Mouse (Mus musculus): ENCODE measurements around the gene Cyfip1. TPM values are rescaled to one million over a fixed set of nuclear protein-coding genes. Genes with fewer than 3 reads are reported as not detected.

Gene Cyfip1
- polyA plus RNA-seq (2017; shearing (Covaris generic)) = 30.6 TPM

GRCm38 (mm10) chr7:55841445-55841844, at the start of gene Cyfip1:
Cyfip1 (plus strand) TSS chr7:55841745.

GRCm38 (mm10) chr7:55793952-55794603, 47.5 kb upstream of the Cyfip1 start, which contains the start of gene Tubgcp5:
Tubgcp5 (plus strand) TSS chr7:55794154.

GRCm38 (mm10) chr7:55962004-55962908, 120.7 kb downstream of the Cyfip1 start, which contains the start of gene Nipa2:
Nipa2 (minus strand) TSS chr7:55962476.

Other genes with a start within 250 kb of the Cyfip1 start
- gene Siglech, start 73.6 kb upstream of the Cyfip1 start, polyA plus RNA-seq (2017; shearing (Covaris generic)) = 0.71 TPM
- 24.3 TPM for gene Tubgcp5, start 47.6 kb upstream of the Cyfip1 start, polyA plus RNA-seq (2017; shearing (Covaris generic))
- 38.1 TPM for gene Nipa2, start 120.7 kb downstream of the Cyfip1 start, polyA plus RNA-seq (2017; shearing (Covaris generic))
- gene Nipa1, start 178.2 kb downstream of the Cyfip1 start, polyA plus RNA-seq (2017; shearing (Covaris generic)) = 0.99 TPM
- gene Herc2, start 208.5 kb downstream of the Cyfip1 start, polyA plus RNA-seq (2017; shearing (Covaris generic)) = 34.8 TPM